Mouse (Mus musculus) MN1 (cell line): Measurements from ENCODE around the gene Man1c1.

Experiments
- DNase-seq: peaks from one replicate; pipeline ENCODE4 v3.0.0-alpha.2; 2016; ENCODE audit warnings: low spot score

The Man1c1 gene

GRCm38 (mm10) chr4:134548169-134548938, 155.7 kb downstream of the Man1c1 start:
- peak; percentile 67 for DNase-seq

DNA sequence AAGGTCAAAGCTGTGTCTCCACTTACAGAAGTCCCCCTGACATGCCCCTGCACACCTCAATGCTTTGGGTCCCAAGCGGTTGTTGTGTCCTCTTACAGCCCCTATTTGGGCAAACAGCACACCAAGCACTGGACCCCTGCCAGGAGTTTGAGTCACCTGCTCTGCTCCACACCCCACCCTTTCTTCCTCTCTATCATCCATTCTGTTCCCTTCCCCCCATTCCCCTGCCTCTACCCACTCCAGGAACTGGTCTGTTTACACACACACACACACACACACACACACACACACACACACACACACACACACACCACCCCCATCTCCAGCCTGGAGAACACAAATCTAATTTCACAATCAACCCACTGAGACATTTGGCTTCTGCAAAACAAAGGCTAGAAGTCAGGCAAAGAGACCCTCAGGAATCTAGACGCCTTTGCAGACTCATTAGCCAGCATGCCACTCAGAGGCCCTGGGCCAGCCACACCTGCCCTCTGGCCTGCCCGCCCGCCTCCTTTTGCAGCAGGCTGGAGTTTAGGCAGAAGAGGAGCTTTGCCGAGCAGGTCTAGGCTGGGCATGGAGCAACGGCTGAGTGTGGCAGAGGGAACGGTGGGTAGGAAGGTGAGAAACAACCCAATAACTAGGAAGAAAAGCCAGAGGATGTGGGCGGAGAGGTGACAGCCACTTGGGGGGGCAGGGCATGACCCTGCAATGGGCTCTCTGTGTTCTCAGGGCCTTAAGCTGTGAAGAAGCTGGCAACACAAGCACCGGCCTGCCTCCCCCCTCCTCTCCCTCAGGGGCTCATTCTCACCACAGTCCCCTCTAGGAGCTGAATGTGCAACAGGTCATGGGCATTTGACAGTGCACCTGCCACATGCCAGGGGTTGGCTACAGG, 157.0 kb downstream of the Man1c1 start:
- peak; percentile 84 for DNase-seq

DNA sequence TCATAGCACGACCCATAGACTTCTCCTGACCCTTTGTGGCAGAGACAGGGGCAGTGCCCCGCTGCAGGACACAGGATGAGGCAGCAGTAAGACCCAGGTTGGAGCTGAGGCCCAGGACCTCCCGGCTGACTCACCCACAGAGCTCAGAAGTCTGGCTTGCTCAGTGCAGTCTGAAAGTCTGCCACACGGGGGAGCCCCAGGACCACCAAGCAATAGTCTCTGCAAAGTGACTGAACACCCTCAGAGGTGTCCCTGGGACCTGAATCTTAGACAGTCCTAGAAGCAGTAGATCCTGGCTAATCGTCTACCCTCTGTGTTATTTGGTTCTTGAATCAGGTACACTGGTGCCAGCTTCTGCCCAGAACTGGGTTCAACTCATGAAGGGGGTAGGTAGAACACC, 160.8 kb downstream of the Man1c1 start:
- peak; percentile 94 for DNase-seq

DNA sequence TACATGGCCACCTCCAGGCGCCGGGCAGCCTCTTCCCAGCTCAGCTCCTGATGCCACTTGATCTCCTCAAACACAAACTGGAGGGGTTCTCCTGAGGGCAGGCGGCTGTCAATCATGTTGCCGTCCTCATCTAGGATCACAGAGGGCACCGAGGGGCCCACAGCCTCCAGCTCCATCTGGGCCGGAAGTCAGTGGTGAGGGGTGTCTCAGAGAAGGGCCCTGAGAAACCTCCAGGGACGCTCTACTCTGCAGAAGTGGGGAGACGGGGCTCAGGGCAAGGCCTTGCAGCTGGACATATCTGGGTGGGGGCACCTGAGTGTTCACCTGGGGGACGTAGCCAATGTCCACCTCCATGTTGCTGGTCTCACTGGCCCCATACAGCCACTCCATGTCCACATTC, 161.4 kb downstream of the Man1c1 start:
- no peak for DNase-seq

DNA sequence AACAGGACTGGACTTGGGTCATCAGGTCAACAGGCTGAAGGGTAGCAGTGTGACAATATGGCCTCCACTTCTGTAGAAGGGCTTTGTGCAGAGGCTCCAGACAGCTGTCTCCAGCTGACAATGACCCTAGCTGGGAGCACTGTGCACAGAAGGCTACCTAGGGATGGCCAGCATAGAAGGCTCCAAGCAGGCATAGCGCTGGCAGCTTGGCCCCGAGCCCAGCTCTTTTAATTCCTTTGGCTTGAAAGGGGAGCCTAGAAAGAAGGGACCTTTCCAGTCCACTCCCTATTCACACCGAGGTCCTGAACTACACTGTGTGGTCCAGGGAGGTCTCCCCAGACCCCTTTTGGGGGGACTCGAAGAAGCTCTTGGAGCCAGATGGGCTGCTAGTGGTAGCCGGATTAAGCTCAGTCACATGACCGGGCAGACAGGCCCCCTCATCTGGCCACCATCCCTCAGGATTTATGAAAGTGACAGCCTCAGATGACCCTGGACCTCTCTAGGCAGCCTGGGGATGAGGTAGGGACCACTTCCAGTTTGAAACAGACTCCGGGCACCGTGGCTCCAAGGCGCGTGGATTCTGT, 165.0 kb downstream of the Man1c1 start:
- peak; percentile 61 for DNase-seq

- peak; percentile 60 for DNase-seq
These were observed 168.3 kb downstream of the Man1c1 start for GRCm38 (mm10) chr4:134535787-134536151.

DNA sequence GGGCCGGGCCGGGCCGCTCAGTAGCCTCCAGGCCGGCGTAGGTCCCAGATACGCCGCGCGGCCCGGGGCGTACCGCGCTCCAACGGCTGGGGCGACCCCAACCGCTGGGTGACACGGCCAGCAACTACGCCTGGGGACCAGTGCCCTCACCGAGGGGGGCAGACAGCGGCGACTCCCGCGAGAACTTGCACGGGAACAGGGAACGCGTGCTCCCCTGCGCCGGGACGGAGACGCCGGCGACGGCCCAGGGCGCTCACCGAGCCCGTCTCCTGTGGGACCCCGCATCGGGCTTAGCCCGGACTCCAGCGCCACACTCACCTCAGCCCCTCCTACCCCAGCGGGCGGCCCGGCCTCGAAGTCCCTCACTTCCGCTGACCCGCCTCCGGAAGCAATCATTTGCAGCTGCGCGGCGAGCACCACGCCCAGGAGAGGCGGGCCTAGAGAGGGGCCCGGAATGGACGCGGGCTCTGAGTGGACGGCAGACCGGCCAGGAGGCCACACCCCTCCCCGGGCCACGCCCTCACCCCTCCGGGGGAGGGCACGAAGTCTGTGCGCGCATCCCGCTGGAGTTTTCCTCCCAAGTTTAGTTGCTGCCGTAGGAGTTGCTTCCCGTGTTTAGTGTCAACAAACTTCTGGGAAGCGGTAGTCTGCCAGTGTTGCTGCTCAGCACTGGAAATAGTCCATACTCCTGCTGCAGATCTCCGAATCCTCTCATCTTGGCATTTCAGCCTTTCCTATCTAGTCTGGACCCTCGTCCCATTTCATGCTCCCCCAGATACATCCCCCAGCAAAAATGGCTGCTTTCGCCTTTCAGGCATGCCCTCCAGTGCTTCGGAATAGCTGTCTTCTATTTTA, 168.9 kb downstream of the Man1c1 start, which contains the start of gene Mtfr1l:
Mtfr1l (minus strand) TSS at position 456 of the 855 bp plus-strand sequence.
- DNase-seq, result peak; percentile 97

DNA sequence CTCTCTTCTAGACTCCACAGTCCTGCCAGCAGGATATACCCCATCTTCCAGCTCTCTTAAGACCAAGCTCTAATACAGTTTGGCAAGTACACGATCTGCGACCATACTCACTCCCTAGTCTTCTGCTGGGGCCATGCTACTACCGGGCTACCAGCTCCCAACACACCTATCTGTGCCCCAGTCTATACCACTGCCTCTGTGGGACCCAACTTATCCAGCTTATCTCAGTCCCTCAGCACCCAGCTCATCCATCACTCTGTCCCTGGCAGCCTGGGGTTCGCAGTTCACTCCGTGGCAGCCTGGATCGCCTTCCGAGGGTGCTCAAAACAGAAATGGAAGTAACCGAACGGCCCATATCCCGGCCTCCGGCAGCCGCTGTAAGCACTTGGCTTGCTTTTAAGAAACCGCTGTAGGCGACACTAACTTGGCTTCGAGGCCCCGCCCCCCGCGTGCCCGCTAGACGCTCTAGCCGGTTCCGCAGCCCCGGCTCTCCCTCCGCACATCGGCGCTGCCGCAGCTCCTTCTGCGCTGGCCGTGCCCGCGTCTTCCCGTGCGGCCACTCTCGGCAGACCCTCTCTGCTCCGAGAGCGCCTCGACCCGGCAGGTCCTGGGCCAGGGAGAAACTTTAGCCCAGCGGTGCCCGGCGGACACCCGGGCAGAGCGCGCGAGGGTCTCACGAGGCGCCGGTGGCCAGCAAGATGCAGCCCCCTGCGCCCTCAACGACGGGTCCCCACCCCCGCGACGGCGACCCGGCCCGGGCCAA, 169.8 kb downstream of the Man1c1 start:
- peak; percentile 78 for DNase-seq

GRCm38 (mm10) chr4:134533421-134533820, 170.7 kb downstream of the Man1c1 start:
- peak; percentile 49 for DNase-seq

GRCm38 (mm10) chr4:134532928-134533327, 171.2 kb downstream of the Man1c1 start:
- DNase-seq, result no peak

DNA sequence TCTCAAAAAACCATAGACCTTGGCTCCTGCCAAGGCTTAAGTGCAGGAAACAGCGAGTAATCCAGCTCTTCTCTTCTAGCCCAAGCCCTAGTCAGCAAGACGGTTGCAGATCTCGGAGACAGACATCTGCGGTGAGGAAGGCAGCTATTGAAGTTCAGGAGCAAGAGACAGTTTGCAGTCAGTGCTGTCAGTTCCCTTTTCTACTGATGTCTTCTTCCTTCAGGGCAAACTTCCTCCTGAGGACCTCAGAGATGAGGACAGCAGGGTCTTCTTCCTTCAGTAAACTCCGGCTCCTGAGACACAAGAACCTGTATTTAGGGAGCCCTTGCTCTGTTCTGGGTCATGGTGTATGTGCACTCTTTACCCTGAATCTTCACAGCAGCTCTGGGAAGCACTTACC, 177.9 kb downstream of the Man1c1 start:
- DNase-seq, result no peak

DNA sequence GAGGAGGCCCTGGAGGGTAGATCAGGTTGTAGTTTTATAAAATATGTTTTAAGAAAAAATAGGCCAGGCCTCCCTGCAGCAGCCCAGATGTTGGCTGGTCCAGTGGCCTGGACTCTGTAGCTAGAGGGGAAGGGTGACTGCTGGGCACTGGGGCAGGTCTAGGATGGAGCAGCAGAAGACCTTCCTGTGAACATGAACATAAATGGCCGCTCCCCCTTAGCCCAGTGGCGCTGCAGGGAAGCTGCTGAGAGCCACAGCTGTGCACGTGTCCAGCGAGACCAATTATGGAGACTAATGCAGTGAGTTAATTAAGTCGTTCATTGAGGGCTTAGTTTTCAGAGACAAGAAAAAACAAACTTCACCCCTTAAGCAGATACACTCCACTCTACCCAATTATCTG, 178.3 kb downstream of the Man1c1 start:
- DNase-seq, result no peak

DNA sequence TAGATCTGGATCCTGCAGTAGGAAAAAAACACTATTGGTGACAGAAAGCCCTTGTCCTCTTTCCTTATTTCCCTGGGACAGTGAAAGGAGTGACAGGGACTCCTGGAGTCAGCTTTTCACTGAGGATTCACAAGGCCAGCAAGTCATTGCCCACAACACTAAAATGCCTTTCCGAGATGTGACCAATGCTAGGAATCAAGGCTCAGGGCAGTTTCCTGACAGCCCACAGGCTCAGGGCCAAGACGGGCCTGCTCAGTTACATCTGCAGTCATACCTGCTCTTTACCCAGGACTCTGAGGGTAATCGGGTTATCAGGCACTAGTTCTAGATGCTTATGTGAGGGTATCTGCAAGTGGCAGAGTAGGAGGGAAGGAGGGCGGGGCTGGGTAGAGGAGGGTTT, 180.6 kb downstream of the Man1c1 start:
- DNase-seq, result no peak

DNA sequence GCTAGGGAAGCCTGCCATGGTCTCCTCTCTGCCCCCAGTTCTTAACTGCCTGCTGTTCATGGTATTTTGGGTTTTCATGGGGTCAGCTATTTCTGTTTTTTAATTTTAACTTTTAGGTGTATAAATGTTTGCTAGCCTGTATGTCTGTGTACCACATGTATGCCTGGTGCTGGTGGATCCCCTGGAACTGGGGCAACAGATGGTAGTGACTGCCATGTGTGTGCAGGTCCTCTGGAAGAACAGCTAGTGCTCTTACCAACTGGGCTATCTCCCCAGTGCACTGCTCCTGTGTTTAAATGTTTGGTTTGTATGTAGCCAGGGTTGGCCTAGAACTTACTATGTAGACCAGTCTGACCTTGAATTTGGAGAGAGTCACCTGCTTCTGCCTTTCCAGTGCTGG, 184.8 kb downstream of the Man1c1 start:
- DNase-seq, result no peak

- DNase-seq, result no peak
These were observed 185.5 kb downstream of the Man1c1 start for GRCm38 (mm10) chr4:134518541-134518940.

DNA sequence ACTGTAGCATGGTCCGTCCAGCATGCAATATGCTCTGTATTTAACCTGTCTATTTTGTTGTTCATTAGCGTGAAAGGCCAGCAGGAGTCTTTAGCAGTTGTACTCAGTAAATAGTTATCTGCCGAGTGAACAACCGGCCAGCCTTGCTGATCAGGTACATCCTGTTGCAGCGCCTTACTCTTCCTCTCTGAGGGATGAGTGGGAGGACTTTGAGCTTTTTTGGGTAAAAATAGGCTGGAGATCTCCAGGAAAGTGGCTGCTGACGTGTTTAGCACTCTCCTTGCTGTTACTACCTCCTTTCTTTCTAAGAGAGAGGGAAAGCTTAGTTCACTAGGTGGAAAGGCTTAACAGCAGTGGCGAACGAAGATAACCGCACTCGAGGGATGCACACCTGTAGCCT, 186.4 kb downstream of the Man1c1 start:
- DNase-seq, result no peak

- DNase-seq, result no peak
These were observed 187.1 kb downstream of the Man1c1 start for GRCm38 (mm10) chr4:134516981-134517380.

GRCm38 (mm10) chr4:134515614-134516013, 188.5 kb downstream of the Man1c1 start:
- no peak for DNase-seq

DNA sequence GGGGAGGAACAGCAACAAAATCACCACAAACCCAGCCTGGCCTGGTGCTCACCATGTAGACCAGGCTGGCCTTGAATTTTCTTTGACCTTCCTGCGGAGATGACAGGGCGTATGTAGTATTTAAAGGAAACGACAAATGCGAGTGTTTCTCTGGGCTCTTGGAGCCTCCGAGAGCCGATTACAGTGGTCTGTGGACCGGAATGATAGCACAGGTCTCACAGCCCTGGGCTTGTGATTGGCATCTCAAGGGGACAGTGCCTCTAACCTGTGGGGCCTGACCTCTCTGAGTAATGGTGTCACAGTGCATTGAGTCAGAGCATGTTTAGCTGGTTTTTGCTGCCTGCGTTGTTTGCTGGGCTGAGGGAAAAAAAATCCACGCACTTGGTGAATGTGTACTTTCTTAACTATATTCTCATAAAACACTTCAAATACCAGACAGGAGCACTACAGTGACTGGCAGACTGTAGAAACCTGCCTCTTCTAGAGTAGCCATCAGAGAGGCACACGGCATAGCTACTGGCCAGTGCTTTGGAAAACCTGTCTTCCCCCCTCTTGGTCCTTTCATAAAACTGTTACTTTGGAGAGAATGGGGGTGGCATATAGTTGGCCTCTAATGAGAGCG, 189.7 kb downstream of the Man1c1 start:
- DNase-seq, result no peak

GRCm38 (mm10) chr4:134512798-134513197, 191.3 kb downstream of the Man1c1 start:
- no peak for DNase-seq

GRCm38 (mm10) chr4:134511730-134512129, 192.4 kb downstream of the Man1c1 start:
- no peak for DNase-seq
